8 mouse cellular contexts compared by ENCODE assay signal in genomic region chr13:113615546-113615941, GRCm38 (mm10). TPM values are rescaled to one million over a fixed set of nuclear protein-coding genes. Genes with fewer than 3 reads are reported as not detected.
DNase-seq lines count a peak whose midpoint lies in the region; ATAC-seq lines count a peak whose summit lies in the region.

No protein-coding gene starts in this region.

- H3K27ac ChIP-seq in lung, embryonic 15.5 days, result peak overlapping the region; percentile 39
- peak overlapping the region; percentile 85 for H3K27ac ChIP-seq in heart, embryonic 13.5 days (replicated peaks)
- peak overlapping the region; percentile 80; the same call in 1 of the 2 replicates for H3K27ac ChIP-seq in limb, embryonic 13.5 days
- 0 out of 2 replicates have a peak overlapping the region, but pooled peaks have one; percentile 27 for H3K27ac ChIP-seq in neural tube, embryonic 11.5 days (ENCODE audit: low read depth, low read length)

- DNase-seq in lung, adult 18-20 months, result no peak
- no peak for DNase-seq in neural tube, embryonic 11.5 days (ENCODE audit: low spot score)
- no peak for DNase-seq in left cerebral cortex, adult 11 months (ENCODE audit: low spot score)

- H3K9ac ChIP-seq in lung, embryonic 15.5 days, result peak overlapping the region; percentile 93
- peak overlapping the region; percentile 97 for H3K9ac ChIP-seq in heart, embryonic 13.5 days
- H3K9ac ChIP-seq in limb, embryonic 13.5 days, result peak overlapping the region; percentile 96
- H3K9ac ChIP-seq in neural tube, embryonic 11.5 days (ENCODE audit: low read length), result peak overlapping the region; percentile 88

- peaks cover 73% of the 10 kb centered on the region for H3K4me1 ChIP-seq in lung, embryonic 15.5 days
- peaks cover 72% of the 10 kb centered on the region for H3K4me1 ChIP-seq in heart, embryonic 13.5 days
- H3K4me1 ChIP-seq in limb, embryonic 13.5 days, result peaks cover 70% of the 10 kb centered on the region
- peaks cover 55% of the 10 kb centered on the region for H3K4me1 ChIP-seq in neural tube, embryonic 11.5 days (ENCODE audit: control insufficient read depth, insufficient read depth, low read length)

- 2% methylated on average over 10 of the region's 10 CpGs for WGBS in lung, embryonic 15.5 days
- WGBS in heart, embryonic 13.5 days, result 3% methylated on average over 10 of the region's 10 CpGs
- WGBS in limb, embryonic 13.5 days, result 2% methylated on average over 10 of the region's 10 CpGs
- WGBS in neural tube, embryonic 11.5 days, result 3% methylated on average over 10 of the region's 10 CpGs

- H3K4me2 ChIP-seq in lung, embryonic 15.5 days, result peak overlapping the region; percentile 91
- H3K4me2 ChIP-seq in heart, embryonic 13.5 days, result peak overlapping the region; percentile 95
- H3K4me2 ChIP-seq in limb, embryonic 13.5 days (replicated peaks), result peak overlapping the region; percentile 97
- H3K4me2 ChIP-seq in neural tube, embryonic 11.5 days (ENCODE audit: low read depth), result peak overlapping the region; percentile 84

- H3K36me3 ChIP-seq in lung, embryonic 15.5 days, result no peaks in the 10 kb centered on the region
- H3K36me3 ChIP-seq in heart, embryonic 13.5 days, result peaks cover 5% of the 10 kb centered on the region
- H3K36me3 ChIP-seq in limb, embryonic 13.5 days, result peaks cover 21% of the 10 kb centered on the region
- H3K36me3 ChIP-seq in neural tube, embryonic 11.5 days (ENCODE audit: control insufficient read depth, insufficient read depth, low read length), result no peaks in the 10 kb centered on the region

- peak overlapping the region; percentile 90 for H3K4me3 ChIP-seq in lung, embryonic 15.5 days
- peak overlapping the region; percentile 93 for H3K4me3 ChIP-seq in heart, embryonic 13.5 days
- H3K4me3 ChIP-seq in limb, embryonic 13.5 days, result peak overlapping the region; percentile 88
- H3K4me3 ChIP-seq in neural tube, embryonic 11.5 days (ENCODE audit: low read depth, low read length), result peak overlapping the region; percentile 78

- H3K27me3 ChIP-seq in lung, embryonic 15.5 days, result no peaks in the 10 kb centered on the region
- no peaks in the 10 kb centered on the region for H3K27me3 ChIP-seq in heart, embryonic 13.5 days (replicated peaks)
- no peaks in the 10 kb centered on the region for H3K27me3 ChIP-seq in limb, embryonic 13.5 days
- H3K27me3 ChIP-seq in neural tube, embryonic 11.5 days (ENCODE audit: control insufficient read depth, insufficient read depth, low read length), result no peaks in the 10 kb centered on the region

- H3K9me3 ChIP-seq in lung, embryonic 15.5 days, result no peaks in the 10 kb centered on the region
- H3K9me3 ChIP-seq in heart, embryonic 13.5 days, result no peaks in the 10 kb centered on the region
- H3K9me3 ChIP-seq in limb, embryonic 13.5 days, result no peaks in the 10 kb centered on the region
- no peaks in the 10 kb centered on the region for H3K9me3 ChIP-seq in neural tube, embryonic 11.5 days (ENCODE audit: control insufficient read depth, low read length)

- no peak for ATAC-seq in lung, embryonic 15.5 days (ENCODE audit: borderline replicate concordance, extremely low read depth, low FRiP score, low TSS enrichment)
- 0 out of 2 replicates have a peak, but pooled peaks have one; percentile 6 for ATAC-seq in common myeloid progenitor, adult 5-6 weeks (replicated peaks; ENCODE audit: low read depth, poor library complexity, severe bottlenecking)
- ATAC-seq in heart, embryonic 13.5 days (ENCODE audit: extremely low read depth, insufficient number of reproducible peaks, low FRiP score, low TSS enrichment), result no peak
- no peak for ATAC-seq in limb, embryonic 13.5 days (ENCODE audit: low FRiP score, low read depth)
- no peak for ATAC-seq in neural tube, embryonic 11.5 days (ENCODE audit: insufficient read depth, low FRiP score, low TSS enrichment)
- no peak for ATAC-seq in frontal cortex, adult (ENCODE audit: low TSS enrichment)

RNA-seq across cellular contexts. Expression of gene Snx18, which starts 2.8 kb away (rescaled TPM):
- 20.4 and 22.3 TPM in 2 replicates for polyA plus RNA-seq in lung, embryonic 15.5 days (2015; fragmentation: Nextera tagmentation; extraction: Ambion mirVana)
- 26.4 and 27.5 TPM in 2 replicates for total RNA-seq in common myeloid progenitor, adult 5-6 weeks (2017)
- 13.8 and 14.4 TPM in 2 replicates for polyA plus RNA-seq in heart, embryonic 13.5 days (2015; fragmentation: Nextera tagmentation; extraction: Ambion mirVana)
- 23.2 and 23.5 TPM in 2 replicates for polyA plus RNA-seq in limb, embryonic 13.5 days (2015; fragmentation: Nextera tagmentation; extraction: Ambion mirVana)
- polyA plus RNA-seq in neural tube, embryonic 11.5 days (2014; fragmentation: Nextera tagmentation; extraction: Ambion mirVana), result 32.2 and 33.7 TPM in 2 replicates

RNA-seq across cellular contexts. Expression of gene Hspb3, which starts 47.9 kb away (rescaled TPM):
- 1.1 and 2.0 TPM in 2 replicates for polyA plus RNA-seq in lung, embryonic 15.5 days (2015; fragmentation: Nextera tagmentation; extraction: Ambion mirVana)
- not detected in 2 replicates for total RNA-seq in common myeloid progenitor, adult 5-6 weeks (2017)
- 41.7 and 48.9 TPM in 2 replicates for polyA plus RNA-seq in heart, embryonic 13.5 days (2015; fragmentation: Nextera tagmentation; extraction: Ambion mirVana)
- 10.9 TPM in 2 replicates for polyA plus RNA-seq in limb, embryonic 13.5 days (2015; fragmentation: Nextera tagmentation; extraction: Ambion mirVana)
- polyA plus RNA-seq in neural tube, embryonic 11.5 days (2014; fragmentation: Nextera tagmentation; extraction: Ambion mirVana), result 0.32 and 0.41 TPM in 2 replicates

Comparison
In these comparisons a context has a peak if more than half of its experiments do, and no peak if none do; other contexts are left out.
1. H3K27ac ChIP-seq: peak in every context shown above with its lines; median percentile 85 in heart, embryonic 13.5 days; 80 in limb, embryonic 13.5 days; 39 in lung, embryonic 15.5 days; 27 in neural tube, embryonic 11.5 days.